Comparison of ENCODE assay signal across 11 mouse cellular contexts in the genomic region with DNA sequence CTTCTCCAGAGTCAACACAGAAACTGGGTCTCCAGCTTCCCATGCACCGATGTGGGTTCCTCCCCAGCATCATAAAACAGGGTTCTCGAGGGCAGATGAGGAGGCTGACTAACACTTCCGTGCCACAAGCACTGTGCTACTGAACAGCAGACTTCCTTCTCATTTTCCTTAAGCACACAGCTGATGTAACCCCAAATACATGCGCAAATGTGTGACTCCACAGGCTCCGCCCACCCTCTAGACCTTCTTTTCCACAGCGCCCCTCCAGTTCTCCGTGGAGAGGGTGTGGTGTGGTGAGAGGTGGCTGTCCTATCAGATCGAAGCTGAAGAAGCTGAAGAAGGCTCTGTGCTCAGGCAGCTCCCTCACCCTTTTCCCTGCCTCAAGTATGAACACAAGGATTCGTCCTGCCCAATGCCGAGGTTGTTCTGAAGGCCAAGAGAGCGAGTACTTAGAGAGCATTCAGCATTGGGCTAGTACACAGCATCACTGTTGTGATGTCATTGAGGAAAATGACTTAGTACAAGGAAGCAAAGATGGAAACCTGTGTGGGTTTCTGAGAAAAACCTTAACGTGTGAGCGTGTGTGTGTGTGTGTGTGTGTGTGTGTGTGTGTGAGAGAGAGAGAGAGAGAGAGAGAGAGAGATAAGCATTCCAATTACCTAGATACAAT. TPM values are rescaled to one million over a fixed set of nuclear protein-coding genes. Genes with fewer than 3 reads are reported as not detected.
A peak's percentile ranks its signal among the peaks of the same experiment; 100 is the strongest.
DNase-seq lines count a peak whose midpoint lies in the region; ATAC-seq lines count a peak whose summit lies in the region.
"Had no signal": no experiment of that assay in that cellular context is flagged by ENCODE, and none has a peak within 500 bp of the region (broad histone marks: within the 10 kb centered on the region; RNA-seq: fewer than 3 reads in every experiment).

No protein-coding gene starts in this region.

- H3K9me3 ChIP-seq in intestine, embryonic 16.5 days (ENCODE audit: control insufficient read depth, low read length), result no peaks in the 10 kb centered on the region
- no peaks in the 10 kb centered on the region for H3K9me3 ChIP-seq in kidney, embryonic 15.5 days (replicated peaks)
- H3K9me3 ChIP-seq: limb, embryonic 15.5 days had no signal

- no peak overlapping the region for H3K9ac ChIP-seq in intestine, embryonic 16.5 days (ENCODE audit: low read depth, low read length)
- no peak overlapping the region for H3K9ac ChIP-seq in kidney, embryonic 15.5 days
- H3K9ac ChIP-seq: limb, embryonic 15.5 days had no signal

- DNase-seq in frontal cortex, postnatal 36 days (ENCODE audit: low spot score in 2 of 2), result no peak
- DNase-seq in lung, postnatal 25 days (ENCODE audit: low spot score), result peak; percentile 56
- DNase-seq in thymus, postnatal 25 days, result peak; percentile 22
- no peak for DNase-seq in retina, embryonic 14.5 days (ENCODE audit: low spot score)
- DNase-seq in layer of hippocampus, adult 18-20 months (ENCODE audit: low spot score in 2 of 2), result no peak
- DNase-seq: adrenal gland, adult 2 months; gastrocnemius, postnatal 10 days had no signal

- peaks cover 6% of the 10 kb centered on the region for H3K36me3 ChIP-seq in intestine, embryonic 16.5 days (ENCODE audit: control insufficient read depth, insufficient read depth, low read length)
- H3K36me3 ChIP-seq in kidney, embryonic 15.5 days, result peaks cover 87% of the 10 kb centered on the region

- no peak overlapping the region for H3K27ac ChIP-seq in intestine, embryonic 16.5 days (ENCODE audit: low read length)
- no peak overlapping the region for H3K27ac ChIP-seq in kidney, embryonic 15.5 days
- H3K27ac ChIP-seq: limb, embryonic 15.5 days had no signal

- no peaks in the 10 kb centered on the region for H3K4me1 ChIP-seq in intestine, embryonic 16.5 days (ENCODE audit: control insufficient read depth, insufficient read depth, low read length)
- no peaks in the 10 kb centered on the region for H3K4me1 ChIP-seq in kidney, embryonic 15.5 days

- WGBS in intestine, embryonic 16.5 days, result 77% methylated on average over 13 of the region's 13 CpGs
- WGBS in kidney, embryonic 15.5 days, result 80% methylated on average over 13 of the region's 13 CpGs

- ATAC-seq in frontal cortex, adult (ENCODE audit: low TSS enrichment), result peak; percentile 18; the same call in 1 of the 2 replicates
- ATAC-seq in intestine, embryonic 16.5 days, result peak; percentile 76
- ATAC-seq in kidney, embryonic 15.5 days (replicated peaks; ENCODE audit: low FRiP score), result no peak

- no peak overlapping the region for H3K4me2 ChIP-seq in intestine, embryonic 16.5 days (ENCODE audit: low read depth, low read length)
- no peak overlapping the region for H3K4me2 ChIP-seq in kidney, embryonic 15.5 days
- H3K4me2 ChIP-seq: limb, embryonic 15.5 days had no signal

- H3K4me3 ChIP-seq in intestine, embryonic 16.5 days (ENCODE audit: low read length), result no peak overlapping the region
- no peak overlapping the region for H3K4me3 ChIP-seq in kidney, embryonic 15.5 days (replicated peaks)
- H3K4me3 ChIP-seq: limb, embryonic 15.5 days had no signal

- no peaks in the 10 kb centered on the region for H3K27me3 ChIP-seq in intestine, embryonic 16.5 days (replicated peaks; ENCODE audit: control insufficient read depth, insufficient read depth, low read length)
- no peaks in the 10 kb centered on the region for H3K27me3 ChIP-seq in kidney, embryonic 15.5 days
- H3K27me3 ChIP-seq: limb, embryonic 15.5 days had no signal

RNA-seq across cellular contexts. Expression of gene Lcmt1, which starts 47.0 kb away (rescaled TPM):
- 43.1 and 47.0 TPM in 2 replicates for polyA plus RNA-seq in intestine, embryonic 16.5 days (2015; fragmentation: Nextera tagmentation; extraction: Ambion mirVana)
- 54.5 and 54.9 TPM in 2 replicates for polyA plus RNA-seq in kidney, embryonic 15.5 days (2015; fragmentation: Nextera tagmentation; extraction: Ambion mirVana)
- total RNA-seq in layer of hippocampus, adult 18-20 months (2021), result 10 to 100 TPM; 87.2 to 98.6 TPM

RNA-seq across cellular contexts. Expression of gene Arhgap17, which starts 47.1 kb away (rescaled TPM):
- 21.8 and 23.6 TPM in 2 replicates for polyA plus RNA-seq in intestine, embryonic 16.5 days (2015; fragmentation: Nextera tagmentation; extraction: Ambion mirVana)
- polyA plus RNA-seq in kidney, embryonic 15.5 days (2015; fragmentation: Nextera tagmentation; extraction: Ambion mirVana), result 23.7 and 25.2 TPM in 2 replicates
- 10 to 100 TPM; 24.5 to 25.2 TPM for total RNA-seq in layer of hippocampus, adult 18-20 months (2021)

Comparison
In these comparisons a context has a peak if more than half of its experiments do, and no peak if none do; other contexts are left out.
1. DNase-seq: peak in lung, postnatal 25 days (single experiment) and thymus, postnatal 25 days (single experiment); none in frontal cortex, postnatal 36 days (0 of 2), retina, embryonic 14.5 days (single experiment) and layer of hippocampus, adult 18-20 months (0 of 2).